Mouse (Mus musculus) adrenal gland, adult 2 months (tissue): ENCODE data around the gene Nt5c3b. TPM values are rescaled to one million over a fixed set of nuclear protein-coding genes. Genes with fewer than 3 reads are reported as not detected.

ENCODE experiments used
- DNase-seq: peaks from one replicate; pipeline ENCODE4 v3.0.0; 2021
- polyA plus RNA-seq: library from polyadenylated mRNA; depleted of rRNA; stranded (reverse); fragments of >200 nt; gene quantifications from 2 replicates; pipeline ENCODE4 v1.2.3, GENCODE M21; 2012
- total RNA-seq, 2 experiments: library from RNA; stranded (reverse); gene quantifications; 2 replicates each; pipeline ENCODE4 v1.2.3; 2021

The Nt5c3b gene
- total and polyA plus RNA-seq, 3 experiments: 46.0 to 58.7 (median 54.3) TPM

GRCm38 (mm10) chr11:100399727-100400538 lies 41.7 kb downstream of the Nt5c3b start:
- no peak for DNase-seq

GRCm38 (mm10) chr11:100399320-100399719 lies 42.3 kb downstream of the Nt5c3b start:
- DNase-seq: no peak

GRCm38 (mm10) chr11:100398517-100398916 lies 43.1 kb downstream of the Nt5c3b start:
- no peak for DNase-seq

- peak; percentile 100 for DNase-seq
Measured at GRCm38 (mm10) chr11:100397600-100398389, 43.8 kb downstream of the Nt5c3b start, which contains the start of gene Jup. Gene Jup, minus strand, starts transcription at chr11:100397763.

- DNase-seq: no peak
Measured at GRCm38 (mm10) chr11:100396886-100397599, 44.6 kb downstream of the Nt5c3b start.

GRCm38 (mm10) chr11:100395861-100396631 lies 45.6 kb downstream of the Nt5c3b start:
- peak; percentile 51 for DNase-seq

- peak; percentile 90 for DNase-seq
Measured at GRCm38 (mm10) chr11:100395200-100395599, 46.4 kb downstream of the Nt5c3b start.

DNA sequence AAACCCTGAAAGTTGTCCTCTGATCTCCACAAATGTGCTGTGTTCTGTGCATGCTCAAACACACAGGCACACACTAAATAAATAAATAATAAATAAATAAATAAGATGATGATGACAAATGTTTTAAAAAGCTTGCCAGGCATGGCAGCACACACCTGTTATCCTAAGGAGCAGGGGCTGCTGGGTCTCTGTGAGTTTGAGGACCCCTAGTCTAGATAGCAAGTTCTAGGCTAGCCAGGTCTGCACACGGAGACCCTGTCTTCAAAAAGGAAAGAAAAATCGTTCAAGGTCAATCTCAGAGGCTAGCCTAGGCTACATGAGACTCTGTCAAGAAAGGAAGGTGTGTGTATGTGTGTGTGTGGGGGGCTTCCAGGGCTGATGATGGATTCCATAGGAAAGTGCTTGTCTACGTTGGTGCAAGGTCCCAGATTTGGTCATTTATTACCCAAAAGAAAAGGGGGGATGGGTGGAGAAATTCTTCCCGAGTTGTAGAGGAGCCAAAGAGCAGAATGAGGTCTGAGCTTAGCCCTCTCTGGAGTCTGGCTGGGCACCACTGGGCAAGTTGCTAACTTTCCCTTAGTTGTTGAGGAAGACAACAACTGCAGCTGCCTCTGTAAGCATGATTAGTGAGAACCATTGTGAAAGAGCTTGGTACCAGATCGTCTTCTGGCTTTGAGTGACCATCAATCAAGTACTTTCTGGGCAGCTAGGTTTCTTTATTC lies 47.1 kb downstream of the Nt5c3b start:
- DNase-seq: no peak

GRCm38 (mm10) chr11:100393733-100394132 lies 47.9 kb downstream of the Nt5c3b start:
- DNase-seq: no peak

DNA sequence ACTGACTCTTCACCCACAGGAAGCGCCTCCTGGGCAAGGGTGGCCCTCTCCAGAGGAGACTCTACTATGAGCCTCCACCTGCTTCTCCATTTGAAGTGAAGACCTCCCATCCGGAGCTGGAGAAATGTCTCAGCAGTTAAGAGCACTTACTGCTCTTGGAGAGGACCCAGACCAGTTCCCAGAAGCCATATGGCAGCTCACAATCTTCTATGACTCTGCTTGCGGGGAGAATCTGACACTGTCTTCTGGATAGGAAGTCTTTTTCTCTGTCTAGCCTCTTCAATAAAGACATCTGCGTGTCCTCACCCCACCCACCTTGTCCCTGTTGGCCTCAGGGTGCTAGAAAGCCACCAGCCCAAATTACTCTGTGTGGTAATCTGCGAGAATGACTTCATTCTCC lies 48.6 kb downstream of the Nt5c3b start:
- no peak for DNase-seq

GRCm38 (mm10) chr11:100391884-100392345 lies 49.7 kb downstream of the Nt5c3b start:
- DNase-seq: no peak

DNA sequence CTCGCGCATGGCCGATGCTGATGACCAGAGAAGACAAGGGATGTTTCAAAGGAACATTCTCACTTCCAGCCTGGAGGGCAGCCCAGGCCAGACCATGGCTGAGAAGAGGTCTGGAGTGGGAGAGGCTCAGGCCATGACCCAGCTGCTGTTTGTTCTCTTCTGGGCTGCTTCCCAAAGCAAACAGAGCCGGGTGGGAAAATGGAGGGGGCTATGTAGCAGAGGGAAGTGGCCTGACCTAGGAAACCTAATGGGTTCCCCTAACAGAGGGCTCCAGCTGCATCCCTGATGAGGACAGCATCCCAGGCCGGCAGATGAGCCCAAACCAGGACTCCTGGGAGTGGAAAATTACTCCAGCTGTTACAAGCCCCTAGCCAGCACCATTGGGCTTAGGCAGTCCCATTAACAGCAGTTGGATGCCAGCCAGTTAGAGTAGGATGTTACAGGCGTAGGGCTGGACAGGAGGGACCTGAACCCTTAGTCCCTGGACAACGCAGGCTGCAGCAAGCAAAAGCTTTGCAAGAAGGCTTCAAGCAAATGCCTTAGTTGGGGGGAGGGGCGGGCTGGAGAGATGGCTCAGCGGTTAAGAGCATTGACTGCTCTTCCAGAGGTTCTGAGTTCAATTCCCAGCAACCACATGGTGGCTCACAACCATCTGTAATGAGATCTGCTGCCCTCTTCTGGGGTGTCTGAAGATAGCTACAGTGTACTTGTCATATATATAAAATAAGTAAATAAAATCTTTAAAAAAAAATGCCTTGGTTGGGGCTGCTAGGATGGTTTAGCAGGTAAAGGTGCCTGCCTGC lies 50.3 kb downstream of the Nt5c3b start:
- peak; percentile 81 for DNase-seq

DNA sequence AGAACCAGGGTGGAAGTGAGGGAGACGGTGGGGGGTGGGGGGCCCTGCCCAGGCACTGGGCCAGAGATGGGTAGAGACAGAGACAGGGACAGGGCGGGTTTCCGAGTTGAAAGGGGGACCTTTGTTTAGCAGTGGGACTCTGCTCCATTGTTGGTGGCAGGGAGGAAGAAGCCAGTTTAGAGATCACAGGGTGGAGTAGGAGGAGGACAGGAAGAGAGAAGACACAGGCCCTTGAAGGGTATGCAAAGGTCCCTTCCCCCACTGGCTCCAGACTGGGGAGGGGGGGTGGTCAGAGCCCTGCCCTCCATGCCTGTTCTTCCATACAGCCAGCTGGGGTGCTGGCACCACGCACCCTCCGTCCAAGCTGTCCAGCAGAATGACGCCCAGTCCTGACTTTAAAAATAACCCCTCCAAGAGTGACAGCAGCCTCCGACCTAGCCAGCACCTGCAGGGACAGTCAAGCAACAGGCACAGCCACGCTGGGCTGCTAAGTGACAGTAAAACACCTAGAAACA lies 51.6 kb downstream of the Nt5c3b start:
- DNase-seq: peak; percentile 68

GRCm38 (mm10) chr11:100388588-100388987 lies 53.0 kb downstream of the Nt5c3b start:
- DNase-seq: peak; percentile 82

DNA sequence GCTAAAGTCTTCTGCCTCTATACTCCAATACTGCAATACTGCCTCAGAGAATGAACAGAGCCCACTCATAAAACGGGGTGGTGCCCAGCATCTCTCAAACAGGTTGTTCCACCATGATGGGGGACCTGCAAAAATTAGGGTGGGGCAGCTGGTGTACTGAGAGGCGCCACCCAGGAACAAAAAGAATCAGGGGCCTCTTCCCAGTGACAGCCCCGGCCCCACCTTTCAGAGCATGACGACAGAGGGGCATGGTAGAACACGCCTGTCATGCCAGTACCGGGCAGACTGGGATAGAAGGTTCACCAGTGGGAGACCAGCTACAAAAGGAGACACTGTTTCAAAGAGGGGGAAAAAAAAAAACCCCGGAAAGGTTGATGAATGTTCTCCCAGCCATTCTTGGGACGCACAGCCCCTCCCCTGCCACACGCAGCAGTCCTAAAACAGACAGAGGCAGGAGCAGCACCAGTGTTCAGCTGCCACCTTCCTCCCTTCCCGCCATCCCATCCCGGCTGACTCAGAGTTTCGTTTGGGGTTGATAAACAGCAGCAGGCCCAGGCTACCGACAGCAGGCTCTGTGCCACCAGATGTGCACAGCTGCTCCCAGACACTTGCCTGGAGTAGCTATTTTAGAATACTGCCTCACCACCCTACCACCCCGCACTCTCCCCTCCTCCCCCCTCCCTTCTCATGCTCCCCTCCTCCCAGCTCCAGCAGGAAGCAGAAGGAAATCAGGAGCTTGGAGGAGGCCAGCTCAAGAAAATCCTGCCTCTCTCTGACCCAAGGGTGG lies 53.8 kb downstream of the Nt5c3b start:
- peak; percentile 59 for DNase-seq

DNA sequence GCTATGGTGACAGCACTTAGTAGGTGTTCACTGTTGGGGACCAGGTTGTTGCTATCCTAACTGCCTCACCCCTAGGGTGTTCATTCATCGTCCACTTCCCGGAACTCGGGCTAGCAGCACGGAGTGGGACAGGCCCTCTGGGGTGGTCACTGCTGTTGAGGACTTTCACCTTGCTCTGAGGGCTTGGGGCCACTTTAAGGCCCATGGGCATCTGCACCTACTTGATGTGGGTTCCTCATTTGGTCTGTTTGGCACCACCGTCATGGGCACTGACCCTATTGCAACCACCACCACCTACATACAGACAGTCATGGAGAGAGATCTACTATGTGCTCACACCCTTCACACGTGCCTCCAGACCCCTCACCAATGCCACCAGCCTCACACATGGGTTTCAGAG lies 54.5 kb downstream of the Nt5c3b start:
- DNase-seq: no peak

DNA sequence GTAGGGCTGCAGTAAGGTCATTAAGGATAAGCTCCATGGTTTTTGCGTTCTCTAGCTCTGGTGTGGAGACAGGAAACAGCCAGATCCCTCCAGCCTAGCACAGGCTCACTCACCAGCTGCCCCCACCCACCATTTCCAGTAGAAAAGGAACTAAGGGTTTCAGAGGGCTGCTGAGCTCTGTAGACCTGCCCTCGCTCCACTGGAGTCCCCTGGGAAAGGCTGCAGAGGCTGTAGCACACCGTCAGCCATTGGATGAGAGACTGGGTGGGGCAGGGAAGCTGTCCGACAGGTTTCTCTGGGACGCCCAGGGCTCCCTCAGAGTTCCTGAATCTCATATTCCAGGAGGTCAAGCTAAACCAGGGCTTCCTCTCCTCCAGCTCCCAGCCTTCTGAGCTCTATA lies 55.0 kb downstream of the Nt5c3b start:
- no peak for DNase-seq

DNA sequence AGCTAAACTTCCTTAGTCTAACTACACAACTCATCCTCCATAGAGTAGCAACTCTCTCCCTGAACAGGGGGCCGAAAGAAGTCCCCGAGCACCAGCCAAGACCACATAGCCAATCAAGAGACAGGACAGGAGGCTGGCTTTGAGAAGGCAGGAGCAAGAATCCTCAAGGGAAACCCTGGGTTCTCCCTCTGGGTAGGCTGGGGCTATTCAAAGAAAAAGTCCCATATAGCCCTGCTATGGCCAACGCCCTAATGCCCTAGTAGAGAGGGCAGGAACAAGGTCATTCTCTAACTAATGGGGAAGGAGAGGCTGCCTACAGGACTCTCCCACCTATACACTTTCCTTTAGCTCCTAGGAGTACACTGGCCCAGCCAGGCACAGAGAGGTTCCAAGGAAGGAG lies 56.6 kb downstream of the Nt5c3b start:
- no peak for DNase-seq

GRCm38 (mm10) chr11:100382682-100383081 lies 58.9 kb downstream of the Nt5c3b start:
- no peak for DNase-seq
